Mouse (Mus musculus) ES-Bruce4 (cell line): ENCODE measurements at regions not wholly inside any gene's neighbourhood (a gene's known extent, or its start where the extent isn't known, plus 50 kb on each side); places are given as distances from the start of the nearest gene placed in this dataset.

Experiments used
- CTCF ChIP-seq: IDR thresholded peaks from one replicate; pipeline ENCODE4 v1.8.1; 2011; ENCODE audit warnings: low read depth, low read length
- EP300 ChIP-seq: IDR thresholded peaks from 2 replicates; pipeline ENCODE4 v1.6.1; 2011; ENCODE audit warnings: low read depth, low read length; ENCODE audit not compliant: insufficient read depth
- POLR2A ChIP-seq: IDR thresholded peaks from one replicate; pipeline ENCODE4 v1.8.1; 2011; ENCODE audit warnings: low read length; ENCODE audit not compliant: insufficient read depth

- TF ChIP-seq POLR2A (no peak), CTCF (no peak), EP300 (no peak)
These were observed 229.9 kb downstream of the Gm10260 start for GRCm38 (mm10) chr13:97530570-97530969.
